Mouse (Mus musculus) stomach, postnatal 0 days (tissue): ENCODE measurements at regions not wholly inside any gene's neighbourhood (a gene's known extent, or its start where the extent isn't known, plus 50 kb on each side); places are given as distances from the start of the nearest gene placed in this dataset.

ENCODE experiments used
- ATAC-seq: fragments of 200-750 bp; cut with Nextera tagmentation; 2 replicates; pipeline ENCODE4 v1.8.0; 2017; ENCODE audit not compliant: low FRiP score, low TSS enrichment
- DNase-seq: peaks from one replicate; pipeline ENCODE4 v3.0.0-alpha.2; 2016; ENCODE audit warnings: low spot score
- H3K27ac ChIP-seq: fragments of 300-500 bp; sonication (generic); replicated peaks from 2 replicates; pipeline ENCODE4 v1.5.1; 2014; ENCODE audit warnings: mild to moderate bottlenecking, control low read depth
- H3K27me3 ChIP-seq: fragments of 300-500 bp; sonication (generic); 2 replicates; pipeline ENCODE4 v1.6.1; 2014; ENCODE audit warnings: low read length; ENCODE audit not compliant: control insufficient read depth, insufficient read depth
- H3K36me3 ChIP-seq: fragments of 300-500 bp; sonication (generic); 2 replicates; pipeline ENCODE4 v1.6.1; 2014; ENCODE audit warnings: low read length, mixed read lengths; ENCODE audit not compliant: control insufficient read depth, insufficient read depth
- H3K4me1 ChIP-seq: fragments of 300-500 bp; sonication (generic); replicated peaks from 2 replicates; pipeline ENCODE4 v1.6.1; 2014; ENCODE audit warnings: antibody characterized with exemption; ENCODE audit not compliant: control insufficient read depth, insufficient read depth
- H3K4me2 ChIP-seq: fragments of 300-500 bp; sonication (generic); replicated peaks from 2 replicates; pipeline ENCODE4 v1.6.1; 2014; ENCODE audit warnings: low read depth, mild to moderate bottlenecking, control low read depth, moderate library complexity
- H3K4me3 ChIP-seq: fragments of 300-500 bp; sonication (generic); 2 replicates; pipeline ENCODE4 v1.5.1; 2014; ENCODE audit warnings: low read depth, low read length, control low read depth
- H3K9ac ChIP-seq: fragments of 300-500 bp; sonication (generic); 2 replicates; pipeline ENCODE4 v1.6.1; 2014; ENCODE audit warnings: mild to moderate bottlenecking, low read length, control low read depth, mixed read lengths
- H3K9me3 ChIP-seq: fragments of 300-500 bp; sonication (generic); 2 replicates; pipeline ENCODE4 v1.6.1; 2016; ENCODE audit warnings: low read length; ENCODE audit not compliant: control insufficient read depth
- CTCF ChIP-seq: IDR thresholded peaks from 2 replicates; pipeline ENCODE4 v1.5.1; 2016; ENCODE audit warnings: antibody characterized with exemption, low read depth, mild to moderate bottlenecking, moderate library complexity
- EP300 ChIP-seq: optimal IDR thresholded peaks from 2 replicates; pipeline ENCODE3; 2016; ENCODE audit warnings: antibody characterized with exemption
- WGBS: fragments of 180-500 bp; shearing (Covaris S2); extraction: QIAGEN DNeasy Blood & Tissue Kit; methylation state at CpG from one replicate; pipeline ENCODE4 v1.1.7; 2014; 5-methylcytosine and 5-hydroxymethylcytosine counted together

DNA sequence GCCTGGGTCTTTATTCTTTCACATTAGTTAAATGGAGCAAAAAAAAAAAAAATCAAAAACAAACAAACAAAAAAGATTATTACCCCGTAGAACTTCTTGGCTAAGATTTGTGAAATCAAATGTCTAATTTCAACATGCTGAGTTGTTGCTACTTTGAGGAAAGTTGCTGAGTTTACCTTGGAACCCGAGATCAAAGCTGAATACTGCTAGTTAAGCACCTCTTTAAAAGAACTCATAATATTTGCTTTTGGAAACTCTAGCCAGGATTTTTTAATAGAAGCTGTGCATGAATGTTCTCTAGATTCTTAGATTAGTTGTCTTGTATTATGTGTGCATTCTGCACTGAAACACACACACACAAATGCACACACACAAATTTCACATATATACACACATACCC lies 385.4 kb upstream of the Adamts9 start:
- ATAC-seq (no peak), DNase-seq (no peak)
- 45% methylated on average over 2 of the region's 2 CpGs for WGBS
- H3K4me2 ChIP-seq = no peak overlapping the region
- H3K36me3 ChIP-seq = no peaks in the 10 kb centered on the region
- H3K9ac ChIP-seq = no peak overlapping the region
- TF ChIP-seq EP300 (no peak), CTCF (no peak)
- H3K4me3 ChIP-seq = no peak overlapping the region
- no peaks in the 10 kb centered on the region for H3K9me3 ChIP-seq
- H3K4me1 ChIP-seq = no peaks in the 10 kb centered on the region
- no peaks in the 10 kb centered on the region for H3K27me3 ChIP-seq
- H3K27ac ChIP-seq = no peak overlapping the region

DNA sequence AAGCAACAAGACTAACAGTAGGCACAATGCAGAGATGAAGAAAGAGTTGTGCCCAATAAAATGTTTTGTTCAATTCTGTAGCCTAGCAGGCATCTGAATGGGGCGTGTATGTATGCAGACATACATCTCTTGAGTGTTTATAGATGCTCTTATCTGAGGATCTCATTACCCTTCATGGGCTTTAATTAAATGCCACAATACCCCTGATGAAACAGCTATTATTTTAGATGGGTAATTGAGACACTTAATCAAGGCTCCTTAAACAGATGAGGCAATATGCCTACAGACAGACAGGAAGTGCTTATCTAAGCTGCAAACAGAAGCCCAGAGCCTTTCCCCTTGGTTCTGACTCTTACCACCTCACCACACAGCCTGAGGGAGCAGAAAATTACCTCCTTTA lies 384.6 kb upstream of the Adamts9 start:
- Histone ChIP-seq H3K27me3 (no peaks in the 10 kb centered on the region), H3K36me3 (no peaks in the 10 kb centered on the region), H3K27ac (no peak overlapping the region), H3K4me2 (no peak overlapping the region), H3K9me3 (no peaks in the 10 kb centered on the region), H3K4me3 (no peak overlapping the region), H3K9ac (no peak overlapping the region), H3K4me1 (no peaks in the 10 kb centered on the region)
- WGBS = 91% methylated on average over 1 of the region's 1 CpGs
- TF ChIP-seq EP300 = no peak
- TF ChIP-seq CTCF = no peak
- no peak for ATAC-seq
- DNase-seq = no peak

DNA sequence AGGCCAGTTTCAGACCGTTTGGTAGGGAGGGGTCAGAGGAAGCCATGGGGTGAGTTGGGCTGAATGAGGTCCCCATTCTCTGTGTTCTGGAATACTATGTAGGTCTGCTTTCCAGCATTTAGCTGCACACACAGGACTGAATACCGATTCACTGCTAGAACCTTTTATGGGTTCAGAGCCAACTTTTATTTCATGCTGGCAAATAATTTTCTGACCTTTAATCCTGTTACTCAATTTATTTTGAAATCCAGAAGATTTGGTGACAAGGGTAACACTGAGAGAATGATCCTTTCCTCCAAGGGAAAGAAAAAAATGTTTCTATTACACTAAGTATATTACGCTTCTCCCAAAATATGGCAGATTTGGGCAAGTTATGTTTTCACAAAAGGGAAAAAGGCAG lies 380.6 kb upstream of the Adamts9 start:
- no peak overlapping the region for H3K27ac ChIP-seq
- no peaks in the 10 kb centered on the region for H3K27me3 ChIP-seq
- no peaks in the 10 kb centered on the region for H3K36me3 ChIP-seq
- DNase-seq (no peak), ATAC-seq (no peak)
- no peaks in the 10 kb centered on the region for H3K4me1 ChIP-seq
- H3K9me3 ChIP-seq = no peaks in the 10 kb centered on the region
- WGBS = 56% methylated on average over 3 of the region's 3 CpGs
- no peak overlapping the region for H3K9ac ChIP-seq
- no peak for TF ChIP-seq EP300
- H3K4me2 ChIP-seq = no peak overlapping the region
- no peak overlapping the region for H3K4me3 ChIP-seq

DNA sequence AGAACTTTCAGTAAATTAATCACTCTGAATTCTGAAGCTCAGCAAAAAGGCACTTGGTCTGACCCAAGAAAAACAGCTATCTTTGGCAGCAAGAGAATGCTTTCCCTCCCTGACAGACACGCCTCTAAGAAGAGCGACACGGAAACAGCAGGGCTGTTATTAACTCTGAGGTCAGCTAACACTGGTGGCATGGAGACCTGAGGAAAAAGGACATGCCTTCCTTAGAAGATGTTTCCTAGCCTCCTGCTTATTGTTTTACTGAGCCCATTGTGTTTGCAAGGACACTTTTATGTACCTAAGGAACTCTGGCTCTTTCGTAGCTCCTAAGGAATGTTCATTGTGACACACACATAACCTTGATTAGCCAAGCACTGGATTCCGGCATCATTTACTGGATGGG lies 371.3 kb upstream of the Adamts9 start:
- no peak overlapping the region for H3K4me2 ChIP-seq
- no peak for DNase-seq

DNA sequence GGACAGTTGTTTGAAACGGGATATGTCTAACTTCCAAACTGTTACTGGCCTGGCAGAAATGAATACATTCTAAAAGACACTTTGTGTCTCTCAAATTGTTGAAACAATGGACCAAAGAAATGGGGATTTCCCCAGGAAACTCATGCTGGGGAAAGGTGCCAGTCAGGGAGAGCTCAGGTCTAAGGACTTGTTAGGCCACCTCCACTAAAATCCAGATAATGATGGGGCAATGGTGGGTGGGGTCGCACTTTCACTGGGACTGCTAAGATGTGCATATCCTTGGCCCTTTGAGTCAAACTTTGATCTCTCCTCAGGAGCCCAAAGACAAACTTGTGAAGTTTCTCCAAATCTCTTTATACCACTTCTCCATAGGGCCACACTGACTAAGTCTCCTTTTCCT lies 361.9 kb upstream of the Adamts9 start:
- no peaks in the 10 kb centered on the region for H3K4me1 ChIP-seq
- no peak for TF ChIP-seq CTCF
- H3K4me3 ChIP-seq = no peak overlapping the region
- no peaks in the 10 kb centered on the region for H3K27me3 ChIP-seq
- no peaks in the 10 kb centered on the region for H3K36me3 ChIP-seq
- DNase-seq (no peak), ATAC-seq (no peak)
- no peak overlapping the region for H3K27ac ChIP-seq
- 55% methylated on average over 2 of the region's 2 CpGs for WGBS
- H3K9me3 ChIP-seq = no peaks in the 10 kb centered on the region
- H3K4me2 ChIP-seq = no peak overlapping the region
- H3K9ac ChIP-seq = no peak overlapping the region

More for the DNA sequence above, 371.3 kb upstream of the Adamts9 start:
- Histone ChIP-seq H3K36me3 (no peaks in the 10 kb centered on the region), H3K4me1 (no peaks in the 10 kb centered on the region), H3K27me3 (no peaks in the 10 kb centered on the region), H3K9me3 (no peaks in the 10 kb centered on the region), H3K27ac (no peak overlapping the region), H3K9ac (no peak overlapping the region), H3K4me3 (no peak overlapping the region)
- TF ChIP-seq CTCF (no peak), EP300 (no peak)
- ATAC-seq = no peak
- WGBS = 40% methylated on average over 5 of the region's 5 CpGs

DNA sequence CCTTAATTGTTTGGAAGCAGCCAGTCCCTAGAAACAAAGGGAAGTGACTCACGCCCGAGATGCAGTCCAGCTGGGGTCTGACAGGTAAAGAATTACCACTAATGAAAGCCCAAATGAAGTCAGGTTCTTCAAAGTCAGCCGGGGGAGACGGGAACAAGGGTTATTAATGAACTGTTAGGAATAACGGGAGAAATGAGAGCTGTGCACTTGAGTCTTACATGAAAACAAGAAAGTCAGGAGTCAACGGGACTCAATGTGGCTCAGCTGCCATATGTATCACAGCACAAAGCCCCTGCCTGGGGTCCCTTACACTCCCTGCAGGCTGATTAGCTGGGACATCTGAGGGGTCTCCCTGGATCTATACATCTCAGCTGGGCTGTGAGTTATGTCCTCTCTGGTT lies 354.7 kb upstream of the Adamts9 start:
- Histone ChIP-seq H3K4me3 (no peak overlapping the region), H3K27ac (no peak overlapping the region), H3K36me3 (no peaks in the 10 kb centered on the region), H3K4me2 (no peak overlapping the region), H3K9ac (no peak overlapping the region), H3K9me3 (no peaks in the 10 kb centered on the region), H3K4me1 (peaks cover 3% of the 10 kb centered on the region; the same call in 1 of the 2 replicates), H3K27me3 (no peaks in the 10 kb centered on the region)
- 14% methylated on average over 6 of the region's 6 CpGs for WGBS
- no peak for DNase-seq
- ATAC-seq = no peak
- TF ChIP-seq EP300 = no peak
- TF ChIP-seq CTCF = no peak
